Mouse (Mus musculus) small intestine, adult 2 months (tissue): ENCODE measurements around the gene Sit1.

ENCODE experiments used
- CTCF ChIP-seq: fragments of 200-500 bp; IDR thresholded peaks from 2 replicates; pipeline ENCODE4 v1.5.1; 2012; ENCODE audit warnings: low read depth, mild to moderate bottlenecking, control low read depth, inconsistent platforms, low read length, moderate library complexity, mixed read lengths; ENCODE audit not compliant: insufficient replicate concordance, insufficient read length; ENCODE audit errors: extremely low read depth
- POLR2A ChIP-seq: fragments of 200-500 bp; IDR thresholded peaks from 2 replicates; pipeline ENCODE4 v1.6.1; 2012; ENCODE audit warnings: low read depth, mild to moderate bottlenecking, control low read depth, inconsistent platforms, low read length, moderate library complexity

DNA sequence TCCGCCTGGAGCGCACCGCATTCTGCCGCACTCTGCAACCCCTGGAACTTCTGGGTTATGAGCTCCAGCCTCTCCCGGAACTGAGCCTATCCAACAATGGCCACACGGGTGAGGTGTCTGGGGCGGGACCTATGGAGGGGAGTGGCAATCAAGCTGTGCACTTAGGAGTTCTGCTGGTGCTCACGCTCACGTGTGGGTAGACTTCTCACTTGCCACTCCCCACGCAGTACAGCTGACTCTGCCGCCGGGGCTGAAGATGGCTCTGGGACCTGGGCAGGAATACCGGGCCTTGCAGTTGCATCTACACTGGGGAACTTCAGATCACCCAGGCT is 25.1 kb upstream of the Sit1 start:
- TF ChIP-seq CTCF (no peak), POLR2A (peak; percentile 94)
